Mouse (Mus musculus) midbrain, embryonic 13.5 days (tissue): ENCODE results near the gene Phgdh. TPM values are rescaled to one million over a fixed set of nuclear protein-coding genes. Genes with fewer than 3 reads are reported as not detected.
A peak's percentile ranks its signal among the peaks of the same experiment; 100 is the strongest.

ENCODE experiments used
- ATAC-seq: fragments of 200-750 bp; cut with Nextera tagmentation; 2 replicates; pipeline ENCODE4 v1.8.0; 2017; ENCODE audit warnings: mild to moderate bottlenecking, moderate TSS enrichment, moderate library complexity
- H3K27ac ChIP-seq: fragments of 300-500 bp; sonication (generic); 2 replicates; pipeline ENCODE4 v1.5.1; 2015; ENCODE audit warnings: inconsistent platforms, mild to moderate bottlenecking, moderate library complexity
- H3K27me3 ChIP-seq: fragments of 300-500 bp; sonication (generic); 2 replicates; pipeline ENCODE4 v1.6.1; 2015; ENCODE audit warnings: mild to moderate bottlenecking, inconsistent platforms
- H3K36me3 ChIP-seq: fragments of 300-500 bp; sonication (generic); 2 replicates; pipeline ENCODE4 v1.6.1; 2015; ENCODE audit warnings: mild to moderate bottlenecking, inconsistent platforms
- H3K4me1 ChIP-seq: fragments of 300-500 bp; sonication (generic); replicated peaks from 2 replicates; pipeline ENCODE4 v1.6.1; 2015; ENCODE audit warnings: inconsistent platforms
- H3K4me2 ChIP-seq: fragments of 300-500 bp; sonication (generic); replicated peaks from 2 replicates; pipeline ENCODE4 v1.6.1; 2015; ENCODE audit warnings: moderate library complexity, mild to moderate bottlenecking, inconsistent platforms
- H3K4me3 ChIP-seq: fragments of 300-500 bp; sonication (generic); replicated peaks from 2 replicates; pipeline ENCODE4 v1.5.1; 2015; ENCODE audit warnings: mild to moderate bottlenecking, inconsistent platforms
- H3K9ac ChIP-seq: fragments of 300-500 bp; sonication (generic); replicated peaks from 2 replicates; pipeline ENCODE4 v1.6.1; 2015; ENCODE audit warnings: mild to moderate bottlenecking, inconsistent platforms
- H3K9me3 ChIP-seq: fragments of 300-500 bp; sonication (generic); 2 replicates; pipeline ENCODE4 v1.6.1; 2016; ENCODE audit warnings: mild to moderate bottlenecking, inconsistent platforms
- WGBS: fragments of 180-500 bp; shearing (Covaris S2); methylation state at CpG from one replicate; pipeline ENCODE4 v1.1.7; 2015; 5-methylcytosine and 5-hydroxymethylcytosine counted together
- polyA plus RNA-seq: library from polyadenylated mRNA; unstranded; fragments of >200 nt; fragmentation: Nextera tagmentation; extraction: Ambion mirVana; gene quantifications from 2 replicates; pipeline ENCODE4 v1.2.1, GENCODE M21; 2015

Gene Phgdh
- polyA plus RNA-seq, 1 experiment from 2014 or later, result 190 TPM

DNA sequence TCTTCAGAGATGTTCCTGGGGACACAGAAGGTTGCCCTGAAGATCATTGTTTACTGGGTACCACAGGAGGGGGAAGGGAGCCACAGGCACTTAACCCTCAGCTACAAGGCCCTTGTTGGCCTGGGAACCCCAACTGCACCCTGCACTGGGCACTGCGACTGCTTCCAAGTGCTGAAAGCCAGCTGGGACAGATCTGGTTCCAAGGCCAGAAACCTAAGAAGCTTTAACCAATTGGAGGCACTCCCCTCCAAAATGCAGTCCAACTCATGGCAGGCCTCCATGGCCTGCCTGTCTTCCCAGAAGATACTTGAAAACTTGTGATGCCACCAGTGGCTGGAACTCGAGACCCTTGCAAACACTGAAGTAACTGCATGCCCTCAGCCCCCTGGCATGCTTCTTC is 24.6 kb downstream of the Phgdh start:
- ATAC-seq, result no peak
- H3K4me1 ChIP-seq, result peaks cover 34% of the 10 kb centered on the region
- H3K36me3 ChIP-seq, result peaks cover 8% of the 10 kb centered on the region
- H3K4me3 ChIP-seq, result no peak overlapping the region
- H3K4me2 ChIP-seq, result no peak overlapping the region
- WGBS, result 93% methylated on average over 2 of the region's 2 CpGs
- no peak overlapping the region for H3K9ac ChIP-seq
- H3K9me3 ChIP-seq, result no peaks in the 10 kb centered on the region
- no peaks in the 10 kb centered on the region for H3K27me3 ChIP-seq
- no peak overlapping the region for H3K27ac ChIP-seq

- Histone ChIP-seq H3K36me3 (peaks cover 4% of the 10 kb centered on the region; the same call in 1 of the 2 replicates), H3K9me3 (no peaks in the 10 kb centered on the region), H3K4me1 (peaks cover 17% of the 10 kb centered on the region), H3K9ac (no peak overlapping the region), H3K27ac (no peak overlapping the region), H3K4me3 (no peak overlapping the region), H3K27me3 (no peaks in the 10 kb centered on the region), H3K4me2 (no peak overlapping the region)
- 76% methylated on average over 9 of the region's 9 CpGs for WGBS
- peak; percentile 38; the same call in 1 of the 2 replicates for ATAC-seq
These were observed 26.3 kb downstream of the Phgdh start for GRCm38 (mm10) chr3:98313294-98314155.

DNA sequence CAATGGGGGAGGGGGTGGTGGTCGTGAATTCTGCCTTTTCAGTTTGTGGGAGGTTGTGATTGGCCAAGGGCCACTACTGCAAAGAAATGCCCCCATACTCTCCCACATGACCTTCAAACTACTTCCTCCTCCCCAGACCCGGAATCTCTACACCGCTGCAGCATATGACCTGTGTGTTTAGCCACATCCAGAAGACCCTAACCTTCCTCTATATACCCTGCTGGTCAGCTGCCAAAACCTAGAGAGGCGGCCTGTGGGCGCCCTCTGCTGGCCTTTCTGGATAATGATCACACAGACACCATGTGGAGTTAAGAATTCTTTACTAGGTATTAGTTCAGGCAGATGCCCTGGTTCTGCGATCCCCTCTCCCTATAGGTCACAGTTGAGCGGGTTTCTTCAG is 26.9 kb downstream of the Phgdh start:
- 26% methylated on average over 7 of the region's 7 CpGs for WGBS
- Histone ChIP-seq H3K27ac (no peak overlapping the region), H3K9ac (no peak overlapping the region), H3K4me2 (no peak overlapping the region), H3K4me1 (peaks cover 10% of the 10 kb centered on the region), H3K27me3 (no peaks in the 10 kb centered on the region), H3K4me3 (no peak overlapping the region), H3K9me3 (no peaks in the 10 kb centered on the region), H3K36me3 (peaks cover 4% of the 10 kb centered on the region; the same call in 1 of the 2 replicates)
- ATAC-seq, result peak; percentile 88

DNA sequence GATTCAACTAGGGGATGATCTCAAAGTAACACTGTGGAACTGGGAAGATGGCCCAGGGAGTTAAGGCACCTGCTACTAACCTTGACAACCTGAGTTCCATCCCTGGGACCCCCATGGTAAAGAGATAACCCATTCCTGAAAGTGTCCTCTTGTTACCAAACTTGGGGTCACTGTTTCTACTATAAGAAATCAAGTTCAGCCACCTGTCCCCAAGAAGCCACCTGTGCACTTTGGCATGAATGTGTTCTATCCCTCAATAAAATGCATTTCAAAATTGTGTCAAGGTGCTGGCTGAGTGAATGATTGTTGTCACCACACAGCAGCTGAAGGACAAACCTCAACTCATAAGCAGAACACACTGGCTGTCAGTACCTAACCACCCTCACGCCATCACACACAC is 29.3 kb downstream of the Phgdh start:
- Histone ChIP-seq H3K9ac (no peak overlapping the region), H3K27ac (no peak overlapping the region), H3K4me3 (no peak overlapping the region), H3K27me3 (no peaks in the 10 kb centered on the region), H3K9me3 (no peaks in the 10 kb centered on the region), H3K36me3 (peaks cover 4% of the 10 kb centered on the region; the same call in 1 of the 2 replicates), H3K4me2 (no peak overlapping the region), H3K4me1 (no peaks in the 10 kb centered on the region)
- WGBS, result 86% methylated on average over 1 of the region's 1 CpGs
- no peak for ATAC-seq

DNA sequence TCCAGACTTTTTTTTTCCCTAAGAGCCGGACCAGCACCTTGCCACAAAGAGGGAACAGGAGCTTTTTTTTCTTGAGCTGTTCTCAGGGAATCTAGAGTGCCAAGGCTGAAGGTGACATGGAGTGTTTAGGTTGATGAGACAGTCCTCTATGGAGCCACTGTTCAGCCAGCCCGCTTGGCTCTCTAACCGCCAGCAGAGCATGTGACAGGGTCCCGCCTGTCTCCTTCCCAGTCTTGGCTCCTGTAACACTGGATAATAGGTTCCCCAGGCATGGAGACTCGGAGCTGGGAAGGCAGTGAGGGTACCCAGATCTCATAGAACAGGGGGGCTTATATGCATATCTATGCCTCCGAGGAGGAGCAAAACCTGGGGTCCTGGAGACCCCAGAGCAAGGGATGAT is 31.2 kb downstream of the Phgdh start:
- Histone ChIP-seq H3K4me1 (no peaks in the 10 kb centered on the region), H3K4me2 (no peak overlapping the region), H3K9me3 (no peaks in the 10 kb centered on the region), H3K36me3 (no peaks in the 10 kb centered on the region), H3K27ac (no peak overlapping the region), H3K27me3 (no peaks in the 10 kb centered on the region), H3K9ac (no peak overlapping the region), H3K4me3 (no peak overlapping the region)
- no peak for ATAC-seq
- WGBS, result 86% methylated on average over 6 of the region's 6 CpGs

DNA sequence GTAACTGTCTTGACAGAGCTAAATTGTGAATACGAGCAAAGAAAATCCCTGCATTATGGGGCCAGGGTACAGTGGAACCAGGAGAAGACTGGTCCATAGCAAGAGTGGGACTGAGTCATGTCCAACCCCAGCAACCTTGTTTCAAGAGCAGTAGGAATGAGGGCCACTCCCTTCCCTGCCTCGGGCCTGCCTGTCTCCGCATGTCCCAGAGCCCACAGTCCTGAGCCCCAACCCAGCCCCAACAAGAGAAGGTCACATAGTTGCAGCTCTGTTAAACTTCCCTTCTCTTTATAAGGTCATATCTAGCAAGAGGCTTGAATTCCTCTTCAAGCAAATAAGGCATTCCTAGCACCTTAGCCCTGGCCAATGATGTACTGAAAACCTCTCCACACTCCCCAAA is 38.0 kb downstream of the Phgdh start:
- Histone ChIP-seq H3K27me3 (no peaks in the 10 kb centered on the region), H3K4me2 (no peak overlapping the region), H3K36me3 (no peaks in the 10 kb centered on the region), H3K27ac (no peak overlapping the region), H3K4me3 (no peak overlapping the region), H3K9me3 (no peaks in the 10 kb centered on the region), H3K9ac (no peak overlapping the region), H3K4me1 (no peaks in the 10 kb centered on the region)
- WGBS, result 98% methylated on average over 3 of the region's 3 CpGs
- no peak for ATAC-seq

GRCm38 (mm10) chr3:98300266-98300665 is 39.5 kb downstream of the Phgdh start:
- ATAC-seq, result no peak
- Histone ChIP-seq H3K27ac (no peak overlapping the region), H3K4me1 (no peaks in the 10 kb centered on the region), H3K4me2 (no peak overlapping the region), H3K9ac (no peak overlapping the region), H3K27me3 (no peaks in the 10 kb centered on the region), H3K36me3 (no peaks in the 10 kb centered on the region), H3K9me3 (no peaks in the 10 kb centered on the region), H3K4me3 (no peak overlapping the region)
- WGBS, result 91% methylated on average over 4 of the region's 4 CpGs

- ATAC-seq, result no peak
- H3K27ac ChIP-seq, result no peak overlapping the region
- H3K27me3 ChIP-seq, result no peaks in the 10 kb centered on the region
- WGBS, result 92% methylated on average over 1 of the region's 1 CpGs
- no peak overlapping the region for H3K4me3 ChIP-seq
- H3K9ac ChIP-seq, result no peak overlapping the region
- no peaks in the 10 kb centered on the region for H3K36me3 ChIP-seq
- no peaks in the 10 kb centered on the region for H3K9me3 ChIP-seq
- no peak overlapping the region for H3K4me2 ChIP-seq
- no peaks in the 10 kb centered on the region for H3K4me1 ChIP-seq
These were observed 40.2 kb downstream of the Phgdh start for GRCm38 (mm10) chr3:98299391-98300100.

- Histone ChIP-seq H3K27ac (no peak overlapping the region), H3K4me2 (no peak overlapping the region), H3K36me3 (no peaks in the 10 kb centered on the region), H3K4me3 (no peak overlapping the region), H3K9me3 (0 out of 2 replicates have a peak, but pooled peaks cover 3% of the 10 kb centered on the region), H3K4me1 (no peaks in the 10 kb centered on the region), H3K9ac (no peak overlapping the region), H3K27me3 (no peaks in the 10 kb centered on the region)
- 69% methylated on average over 10 of the region's 10 CpGs for WGBS
- ATAC-seq, result no peak
These were observed 43.8 kb downstream of the Phgdh start for GRCm38 (mm10) chr3:98295965-98296364.

DNA sequence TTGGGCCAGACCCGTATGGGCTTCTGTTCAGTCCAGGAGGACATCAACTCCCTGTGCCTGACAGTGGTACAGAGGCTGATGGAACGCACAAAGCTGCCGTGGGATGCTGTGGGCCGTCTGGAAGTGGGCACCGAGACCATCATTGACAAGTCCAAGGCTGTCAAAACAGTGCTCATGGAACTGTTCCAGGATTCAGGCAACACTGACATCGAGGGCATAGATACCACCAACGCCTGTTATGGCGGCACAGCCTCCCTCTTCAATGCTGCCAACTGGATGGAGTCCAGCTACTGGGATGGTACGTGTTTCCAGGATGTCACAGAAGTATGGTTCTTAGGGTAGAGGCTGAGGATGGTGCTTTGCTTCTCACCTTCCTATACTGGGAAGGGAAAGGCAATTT is 48.7 kb downstream of the Phgdh start:
- no peaks in the 10 kb centered on the region for H3K27me3 ChIP-seq
- H3K4me2 ChIP-seq, result no peak overlapping the region
- H3K9me3 ChIP-seq, result 0 out of 2 replicates have a peak, but pooled peaks cover 3% of the 10 kb centered on the region
- H3K4me3 ChIP-seq, result no peak overlapping the region
- H3K4me1 ChIP-seq, result no peaks in the 10 kb centered on the region
- no peak for ATAC-seq
- H3K36me3 ChIP-seq, result no peaks in the 10 kb centered on the region
- no peak overlapping the region for H3K9ac ChIP-seq
- H3K27ac ChIP-seq, result no peak overlapping the region
- 95% methylated on average over 9 of the region's 9 CpGs for WGBS

GRCm38 (mm10) chr3:98283205-98283604 is 56.6 kb downstream of the Phgdh start:
- WGBS, result 91% methylated on average over 5 of the region's 5 CpGs
- H3K4me3 ChIP-seq, result no peak overlapping the region
- no peaks in the 10 kb centered on the region for H3K36me3 ChIP-seq
- no peaks in the 10 kb centered on the region for H3K9me3 ChIP-seq
- H3K4me1 ChIP-seq, result no peaks in the 10 kb centered on the region
- no peak overlapping the region for H3K9ac ChIP-seq
- H3K27ac ChIP-seq, result no peak overlapping the region
- H3K27me3 ChIP-seq, result no peaks in the 10 kb centered on the region
- H3K4me2 ChIP-seq, result no peak overlapping the region
- no peak for ATAC-seq

DNA sequence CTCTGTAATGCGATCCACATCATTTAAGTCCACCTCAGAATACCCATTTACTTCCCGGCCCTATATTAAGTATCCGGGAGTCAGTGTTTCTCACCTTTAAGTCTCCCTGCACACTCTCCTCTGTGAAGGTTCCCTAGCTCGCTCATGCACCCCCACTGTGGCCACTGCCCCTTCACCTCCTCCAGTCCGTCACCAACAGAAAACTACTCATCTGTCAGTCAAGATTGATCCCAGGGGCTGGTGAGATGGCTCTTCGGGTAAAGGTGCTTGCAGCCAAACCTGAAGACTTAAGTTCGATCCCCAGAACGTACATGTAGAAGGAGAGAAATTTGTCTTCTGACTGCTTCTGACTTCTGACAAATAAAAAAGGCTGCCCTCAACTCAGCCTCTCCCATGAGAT is 57.4 kb downstream of the Phgdh start:
- WGBS, result 96% methylated on average over 8 of the region's 8 CpGs
- Histone ChIP-seq H3K9ac (no peak overlapping the region), H3K4me2 (no peak overlapping the region), H3K27ac (no peak overlapping the region), H3K4me3 (no peak overlapping the region), H3K27me3 (no peaks in the 10 kb centered on the region), H3K9me3 (no peaks in the 10 kb centered on the region), H3K4me1 (no peaks in the 10 kb centered on the region), H3K36me3 (no peaks in the 10 kb centered on the region)
- no peak for ATAC-seq
